Mouse (Mus musculus) NIH3T3 (cell line): Measurements from ENCODE around the gene Eya3.
"Not testable (repeated sequence)": the region's sequence is repeated elsewhere in the genome, so short reads cannot be mapped to it uniquely, and the experiment has no call there.

Experiments used
- DNase-seq: peaks from one replicate; pipeline ENCODE4 v3.0.0-alpha.2; 2012; ENCODE audit warnings: low read depth

The Eya3 gene

DNA sequence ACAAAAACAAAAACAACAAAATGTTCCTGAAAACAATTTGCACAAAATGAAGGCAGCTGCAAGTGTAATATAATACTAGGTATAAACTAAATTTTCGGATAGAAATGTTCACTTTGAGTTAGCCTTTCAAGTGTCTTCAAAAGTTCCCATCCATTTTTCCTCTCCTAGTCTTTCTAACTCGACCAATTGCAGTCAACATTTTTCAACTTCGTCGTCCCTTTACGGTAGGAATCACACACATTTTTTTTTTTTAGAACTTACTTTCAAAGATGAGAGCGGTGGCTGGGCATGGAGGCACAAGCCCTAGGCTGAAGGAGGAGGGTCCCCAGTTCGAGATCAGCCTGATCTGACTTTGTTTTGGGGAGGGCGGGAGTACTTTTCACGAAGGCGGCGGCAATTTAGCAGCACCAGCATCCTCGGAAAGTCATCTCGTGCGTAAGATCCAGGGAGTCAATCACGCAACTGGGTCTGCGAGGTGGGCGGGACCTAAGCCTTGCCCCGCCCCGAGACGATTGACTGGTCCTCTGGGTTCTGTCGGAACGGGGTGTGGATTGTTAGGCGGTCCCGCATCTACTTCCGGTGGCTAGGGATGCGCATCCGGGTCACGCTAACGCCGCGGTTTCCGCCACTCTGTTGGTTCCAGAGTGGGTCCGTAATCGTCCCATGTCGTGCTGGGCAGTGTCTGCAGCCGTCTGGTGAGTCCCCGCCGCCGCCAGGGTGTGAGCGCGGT, at the start of gene Eya3:
Gene Eya3, plus strand, starts transcription at position 527 of the 730 bp plus-strand sequence.
- DNase-seq = peak; percentile 97

GRCm38 (mm10) chr4:132590642-132591041, 48.1 kb upstream of the Eya3 start:
- no peak for DNase-seq

DNA sequence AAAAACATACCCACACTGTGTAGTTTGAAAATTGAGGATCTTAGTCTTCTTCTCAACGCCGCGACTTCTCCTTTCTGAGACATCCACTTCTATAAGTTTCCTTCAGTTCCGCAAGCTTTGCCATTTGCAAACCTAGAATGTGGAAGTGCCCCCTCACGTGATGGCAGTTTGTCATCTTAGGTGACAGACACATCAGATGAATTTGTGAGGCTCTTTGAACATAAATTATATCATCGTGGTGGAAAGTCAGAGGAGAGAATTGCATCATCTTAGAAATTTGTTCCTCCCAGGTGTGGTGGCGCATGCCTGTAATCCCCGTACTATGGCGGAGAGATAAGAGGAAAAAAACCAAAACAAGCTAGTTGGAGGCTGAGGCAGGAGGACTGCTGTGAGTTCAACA, 45.8 kb upstream of the Eya3 start:
- DNase-seq = no peak

DNA sequence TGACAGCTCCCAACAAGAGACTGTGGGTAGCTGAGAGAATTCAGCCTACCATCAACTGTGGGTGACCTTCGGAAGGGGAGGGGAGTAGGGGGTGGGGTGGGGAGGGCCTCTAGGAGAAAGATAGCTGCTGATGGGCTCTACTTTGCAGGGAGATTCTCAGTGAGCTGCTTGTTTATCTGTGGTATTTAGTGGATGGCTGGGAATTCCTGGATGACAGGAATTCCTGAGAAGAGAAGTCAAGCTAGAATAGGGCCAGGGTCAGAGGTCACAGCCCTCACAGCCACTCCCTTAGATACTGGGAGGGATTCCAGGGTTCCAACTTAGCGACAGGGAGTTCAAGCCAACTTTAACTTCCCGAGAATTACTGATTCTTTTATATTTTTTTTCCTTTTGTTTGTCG, 44.6 kb upstream of the Eya3 start:
- DNase-seq = no peak

DNA sequence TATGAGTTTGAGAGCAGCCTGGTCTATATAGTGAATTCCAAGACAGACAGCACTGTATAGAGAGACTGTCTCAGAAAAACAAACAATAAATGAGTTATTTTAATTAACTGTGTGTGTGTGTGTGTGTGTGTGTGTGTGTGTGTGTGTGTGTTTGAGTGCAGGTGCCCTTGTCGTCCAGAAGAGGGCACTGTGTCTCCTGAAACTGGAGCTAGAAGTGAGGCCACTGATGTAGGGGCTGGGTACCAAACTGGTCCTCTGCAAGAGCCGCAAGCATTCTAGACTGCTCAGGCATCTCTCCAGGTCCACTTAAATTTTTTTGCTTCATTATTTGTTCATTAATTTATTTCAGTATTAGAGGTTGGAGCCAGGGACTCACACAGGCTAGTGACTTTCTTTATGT, 39.9 kb upstream of the Eya3 start:
- DNase-seq = no peak

GRCm38 (mm10) chr4:132599764-132600163, 39.0 kb upstream of the Eya3 start:
- DNase-seq = peak; percentile 47

- DNase-seq = no peak
Observed at GRCm38 (mm10) chr4:132600465-132600864, 38.3 kb upstream of the Eya3 start.

DNA sequence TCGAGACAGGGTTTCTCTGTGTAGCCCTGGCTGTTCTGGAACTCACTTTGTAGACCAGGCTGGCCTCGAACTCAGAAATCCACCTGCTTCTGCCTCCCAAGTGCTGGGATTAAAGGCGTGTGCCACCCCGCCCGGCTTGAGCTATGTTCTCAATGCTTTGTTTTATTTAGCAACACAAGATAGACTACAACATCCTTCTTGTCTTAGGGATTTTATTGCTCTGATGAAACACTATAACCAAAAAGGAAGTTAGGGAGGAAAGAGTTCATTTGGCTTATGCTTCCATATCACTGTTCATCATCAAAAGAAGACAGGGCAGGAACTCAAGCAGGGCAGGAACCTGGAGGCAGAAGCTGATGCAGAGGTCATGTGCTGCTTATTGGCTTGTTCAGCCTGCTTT, 37.5 kb upstream of the Eya3 start:
- DNase-seq = not testable (repeated sequence)

DNA sequence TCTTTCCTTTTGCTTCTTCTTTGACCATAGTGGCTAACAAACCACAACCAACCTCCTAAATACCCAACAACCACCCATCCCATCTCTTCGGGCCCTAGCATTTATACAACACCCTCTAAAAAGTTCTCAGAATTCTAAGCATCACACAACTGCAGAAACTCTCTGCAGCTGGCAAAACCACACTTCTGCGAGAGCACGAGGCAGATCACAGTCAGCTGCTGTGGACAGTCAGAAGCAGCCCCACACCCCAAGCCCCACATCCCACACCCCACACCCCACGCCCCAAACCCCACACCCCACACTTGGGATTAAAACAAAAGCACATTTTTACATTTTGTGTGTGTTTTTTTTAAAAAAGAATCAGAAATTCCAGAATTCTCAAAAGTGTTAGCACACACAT, 35.3 kb upstream of the Eya3 start:
- no peak for DNase-seq

GRCm38 (mm10) chr4:132605816-132606215, 33.0 kb upstream of the Eya3 start:
- DNase-seq = no peak

GRCm38 (mm10) chr4:132608147-132608546, 30.6 kb upstream of the Eya3 start:
- peak; percentile 67 for DNase-seq

DNA sequence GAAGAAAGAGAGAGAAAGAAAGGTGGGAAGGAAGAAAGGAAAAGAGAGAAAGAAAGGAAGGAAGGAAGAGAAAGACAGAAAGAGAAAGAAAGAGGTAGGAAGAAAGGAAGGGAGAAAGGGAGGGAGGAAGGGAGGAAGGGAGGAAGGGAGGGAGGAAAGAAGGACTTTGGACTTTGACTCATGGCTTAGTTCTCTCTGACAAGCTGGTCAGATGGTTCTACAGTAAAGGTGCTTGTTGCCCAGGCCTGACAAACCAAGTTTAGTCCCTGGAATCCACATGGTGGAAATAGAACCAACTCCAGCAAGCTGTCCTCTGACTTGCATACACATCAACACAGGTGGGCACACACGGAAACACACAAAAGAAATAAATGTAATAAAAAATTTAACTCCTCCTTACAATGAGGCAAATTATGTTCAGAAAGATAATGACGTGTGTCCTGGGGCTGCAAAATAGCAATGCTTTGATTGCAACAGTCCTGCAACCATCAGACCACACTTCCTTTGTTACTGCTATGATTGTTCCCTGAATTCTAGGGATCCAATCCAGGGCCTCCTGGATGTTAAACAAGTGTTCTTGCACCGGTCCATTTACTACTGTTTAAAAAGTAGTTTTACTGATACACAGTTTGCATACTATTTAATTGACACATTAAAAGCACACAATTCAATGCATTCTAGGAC, 28.3 kb upstream of the Eya3 start:
- no peak for DNase-seq

DNA sequence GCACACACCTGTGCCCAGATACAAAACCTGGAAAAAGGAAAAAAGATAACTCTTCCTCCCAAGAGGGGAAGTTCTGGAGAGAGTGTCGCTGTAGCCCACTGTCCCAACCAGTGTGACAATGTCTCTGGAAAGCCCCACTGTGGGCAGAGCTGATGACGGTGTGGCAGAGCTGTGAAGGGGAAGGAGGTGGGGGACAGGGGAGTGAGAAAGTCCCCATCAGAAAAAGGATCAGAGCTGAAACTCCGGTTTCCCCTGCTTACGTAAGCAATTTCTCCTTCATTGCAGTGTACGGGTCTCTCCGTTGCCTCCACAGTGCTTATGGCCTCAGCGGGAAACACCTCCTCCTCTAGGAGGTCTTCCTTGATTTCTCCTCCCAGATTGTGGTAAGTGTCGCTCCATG, 27.5 kb upstream of the Eya3 start:
- DNase-seq = no peak

DNA sequence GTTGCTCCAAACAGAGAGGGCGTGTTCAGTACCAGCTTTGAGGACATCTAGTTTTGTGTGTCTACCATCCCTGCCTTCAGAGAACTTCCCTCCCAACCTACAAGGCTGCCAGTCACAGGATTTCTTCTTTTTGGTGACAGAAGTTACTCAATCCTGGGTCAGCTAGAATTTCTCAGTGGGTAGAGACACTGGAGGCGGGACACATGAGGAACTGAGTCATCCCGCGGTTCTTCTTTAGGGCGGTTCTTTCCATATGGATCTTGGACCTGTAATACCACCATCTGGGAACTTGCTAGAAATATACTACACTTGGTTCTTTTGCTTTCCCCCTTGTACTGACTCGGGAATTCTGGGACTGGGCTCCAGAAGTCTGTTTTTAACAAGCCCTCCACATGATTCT, 20.9 kb upstream of the Eya3 start:
- no peak for DNase-seq

- no peak for DNase-seq
Observed at GRCm38 (mm10) chr4:132618850-132619375, 19.9 kb upstream of the Eya3 start.

DNA sequence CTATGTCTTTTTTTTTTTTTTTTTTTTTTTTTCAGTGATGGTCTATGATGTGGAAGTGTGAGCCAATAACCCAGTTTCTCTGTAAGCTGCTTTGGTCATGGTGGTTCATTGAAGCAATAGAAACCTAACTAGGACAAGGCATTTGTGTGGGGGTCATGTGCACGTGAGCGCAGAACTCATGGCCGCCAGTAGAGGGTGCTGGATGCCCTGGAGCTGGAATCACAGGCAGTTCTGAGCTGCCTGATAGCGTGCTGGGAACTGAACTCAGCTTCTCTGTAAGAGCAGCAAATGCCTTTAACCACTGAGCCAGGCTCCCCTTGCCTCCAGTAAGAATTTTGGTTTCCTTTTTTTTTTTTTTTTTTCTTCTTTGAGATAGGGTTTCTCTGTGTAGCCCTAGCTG, 18.7 kb upstream of the Eya3 start:
- DNase-seq = no peak

DNA sequence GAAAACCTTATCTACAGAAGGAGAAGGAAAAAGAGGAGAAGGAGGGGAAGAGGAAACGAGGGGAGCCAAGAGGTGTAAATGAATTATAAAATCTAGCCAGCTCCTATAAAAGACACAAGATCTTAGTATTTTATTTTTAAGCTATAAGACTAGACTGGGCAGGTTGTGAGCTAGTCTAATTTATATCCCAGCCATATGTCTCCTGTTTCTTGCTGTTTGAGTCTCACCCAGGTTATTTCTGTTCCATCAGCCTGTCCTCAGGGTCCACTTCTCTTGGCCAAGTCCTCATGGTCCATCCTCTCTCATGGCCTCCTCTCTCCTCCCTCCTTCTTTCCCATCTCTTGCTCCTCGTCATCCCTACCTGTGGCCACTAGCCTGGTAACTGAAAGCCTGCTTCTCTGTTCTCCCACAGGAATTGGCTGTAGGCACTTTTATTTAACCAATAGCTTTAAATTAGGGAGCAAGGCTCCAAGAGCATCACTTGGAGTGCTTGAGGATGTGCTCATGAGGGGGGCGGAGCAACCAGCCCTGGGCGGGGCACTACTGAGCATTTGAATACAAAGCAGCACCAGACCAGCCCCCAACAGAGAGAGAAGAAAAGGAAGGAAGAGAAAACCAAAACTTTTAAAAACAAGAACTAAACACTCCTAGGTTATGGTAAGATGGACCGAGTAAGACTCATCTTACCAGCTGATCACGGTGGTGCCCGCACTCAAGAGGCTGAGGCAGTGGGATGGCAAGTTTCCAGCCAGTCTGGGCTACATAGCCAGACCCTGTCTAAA, 17.3 kb upstream of the Eya3 start:
- no peak for DNase-seq

DNA sequence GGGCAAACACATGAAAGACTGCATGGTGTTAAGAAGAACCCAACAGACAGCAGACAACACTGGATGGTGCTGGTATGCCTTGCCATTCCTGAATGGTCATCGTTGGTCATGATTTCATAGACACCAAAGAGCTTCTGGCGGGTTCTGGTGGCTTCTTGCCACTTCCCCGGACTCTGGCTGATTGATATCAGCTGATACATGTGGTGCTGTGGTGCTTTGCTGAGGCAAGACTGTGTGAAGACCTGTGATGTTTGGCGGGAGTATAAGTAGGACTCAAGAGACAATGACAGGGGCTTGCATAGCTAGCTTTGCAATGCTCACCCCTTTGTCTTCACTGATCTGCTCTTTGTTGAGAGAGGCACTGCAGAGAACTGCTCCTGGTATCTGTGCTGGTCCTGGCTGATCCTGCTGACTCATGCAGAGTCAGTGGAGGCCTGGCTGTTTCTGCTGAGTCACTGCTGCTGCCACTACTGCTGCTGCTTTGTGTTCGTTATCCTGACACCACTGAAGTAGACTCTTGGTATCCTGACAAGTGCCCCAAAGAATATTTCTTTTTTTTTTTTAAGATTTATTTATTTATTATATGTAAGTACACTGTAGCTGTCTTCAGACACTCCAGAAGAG, 14.6 kb upstream of the Eya3 start:
- DNase-seq = peak; percentile 62

- DNase-seq = peak; percentile 43
Observed at GRCm38 (mm10) chr4:132628830-132629229, 10.0 kb upstream of the Eya3 start.

GRCm38 (mm10) chr4:132635971-132636370, 2.8 kb upstream of the Eya3 start:
- no peak for DNase-seq

DNA sequence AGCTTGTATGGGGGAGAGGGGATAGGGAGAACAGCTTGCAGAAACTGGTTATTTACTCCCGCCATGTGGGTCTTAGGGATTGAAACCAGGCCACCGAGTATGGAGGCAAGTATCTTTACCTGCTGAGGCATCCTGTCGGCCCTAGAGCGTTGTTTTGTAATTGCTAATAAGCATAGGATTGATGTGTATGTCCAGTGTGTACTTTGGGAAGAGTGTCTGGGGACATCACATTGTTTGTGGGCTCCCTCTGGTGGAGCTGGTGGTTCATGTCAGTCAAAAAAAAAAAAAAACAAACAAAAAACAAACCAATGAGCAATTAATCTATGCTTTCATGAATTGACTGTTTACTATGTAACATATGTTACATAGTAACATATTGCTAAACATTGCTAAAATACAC, 2.2 kb upstream of the Eya3 start:
- DNase-seq = peak; percentile 68

DNA sequence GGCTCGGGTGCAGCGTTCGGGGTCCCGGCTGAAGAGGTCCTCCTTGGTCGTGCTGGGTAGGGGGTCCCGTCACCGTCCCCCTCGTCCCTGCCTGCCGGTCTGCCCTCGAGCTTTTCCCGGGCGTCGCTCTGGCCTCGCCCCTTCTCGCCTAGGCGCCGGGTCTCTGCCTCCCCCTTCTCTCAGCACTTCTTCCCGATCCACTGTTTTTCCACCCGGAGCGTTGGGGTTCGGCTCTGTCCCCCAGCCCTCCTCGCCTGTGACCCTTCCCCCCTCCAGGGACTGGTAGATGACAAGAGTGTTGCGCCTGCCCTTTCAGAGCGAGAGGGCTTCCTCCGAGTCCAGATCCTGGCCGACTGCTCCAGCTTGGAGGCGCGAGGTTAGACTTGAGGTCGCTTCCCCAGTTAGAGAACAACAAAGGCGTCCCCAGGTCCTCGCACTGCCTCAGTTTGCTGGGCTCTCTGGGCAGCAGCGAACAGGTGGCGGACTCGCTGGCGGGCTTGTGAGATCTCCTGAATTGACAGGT, 465 bp downstream of the Eya3 start:
- DNase-seq = peak; percentile 14
